Mouse (Mus musculus) heart, embryonic 10.5 days (tissue): ENCODE data around the gene Fam83e. TPM values are rescaled to one million over a fixed set of nuclear protein-coding genes. Genes with fewer than 3 reads are reported as not detected.

Source experiments
- DNase-seq: peaks from one replicate; pipeline ENCODE4 v3.0.0-alpha.2; 2017; ENCODE audit warnings: low spot score
- H3K27ac ChIP-seq: fragments of 300-500 bp; sonication (generic); 2 replicates; pipeline ENCODE4 v1.5.1; 2016; ENCODE audit warnings: mild to moderate bottlenecking
- H3K27me3 ChIP-seq: fragments of 300-500 bp; sonication (generic); 2 replicates; pipeline ENCODE4 v1.6.1; 2016; ENCODE audit warnings: mild to moderate bottlenecking; ENCODE audit not compliant: poor library complexity, insufficient read depth, severe bottlenecking
- H3K36me3 ChIP-seq: fragments of 300-500 bp; sonication (generic); 2 replicates; pipeline ENCODE4 v1.6.1; 2016; ENCODE audit warnings: mild to moderate bottlenecking, moderate library complexity
- H3K4me1 ChIP-seq: fragments of 300-500 bp; sonication (generic); 2 replicates; pipeline ENCODE4 v1.6.1; 2016; ENCODE audit warnings: mild to moderate bottlenecking
- H3K4me3 ChIP-seq: fragments of 300-500 bp; sonication (generic); 2 replicates; pipeline ENCODE4 v1.5.1; 2016; ENCODE audit warnings: mild to moderate bottlenecking, moderate library complexity
- H3K9me3 ChIP-seq: fragments of 300-500 bp; sonication (generic); 2 replicates; pipeline ENCODE4 v1.6.1; 2016; ENCODE audit warnings: mild to moderate bottlenecking, moderate library complexity
- WGBS: fragments of 180-500 bp; shearing (Covaris S2); methylation state at CpG from one replicate; pipeline ENCODE4 v1.1.7; 2016; 5-methylcytosine and 5-hydroxymethylcytosine counted together
- polyA plus RNA-seq: library from polyadenylated mRNA; unstranded; fragments of >200 nt; fragmentation: Nextera tagmentation; extraction: Ambion mirVana; gene quantifications from 2 replicates; pipeline ENCODE4 v1.2.1, GENCODE M21; 2016

Fam83e gene
- polyA plus RNA-seq, 1 experiment from 2014 or later, result 1.2 TPM

- no peaks in the 10 kb centered on the region for H3K9me3 ChIP-seq
- WGBS, result 94% methylated on average over 16 of the region's 16 CpGs
- no peak overlapping the region for H3K4me3 ChIP-seq
- peaks cover 45% of the 10 kb centered on the region for H3K4me1 ChIP-seq
- H3K27me3 ChIP-seq, result no peaks in the 10 kb centered on the region
- peaks cover 42% of the 10 kb centered on the region for H3K36me3 ChIP-seq
- DNase-seq, result no peak
- H3K27ac ChIP-seq, result no peak overlapping the region
Observed at GRCm38 (mm10) chr7:45713396-45713795, 7.6 kb upstream of the Fam83e start.

GRCm38 (mm10) chr7:45713881-45714520, 7.0 kb upstream of the Fam83e start:
- H3K36me3 ChIP-seq, result peaks cover 45% of the 10 kb centered on the region
- WGBS, result 88% methylated on average over 6 of the region's 6 CpGs
- peak overlapping the region; percentile 99 for H3K4me3 ChIP-seq
- DNase-seq, result no peak
- no peaks in the 10 kb centered on the region for H3K27me3 ChIP-seq
- H3K9me3 ChIP-seq, result no peaks in the 10 kb centered on the region
- H3K4me1 ChIP-seq, result peaks cover 43% of the 10 kb centered on the region
- H3K27ac ChIP-seq, result no peak overlapping the region

GRCm38 (mm10) chr7:45714630-45715089, 6.4 kb upstream of the Fam83e start:
- Histone ChIP-seq H3K4me3 (peak overlapping the region; percentile 99), H3K27me3 (no peaks in the 10 kb centered on the region), H3K36me3 (peaks cover 50% of the 10 kb centered on the region), H3K27ac (peak overlapping the region; percentile 88), H3K4me1 (peaks cover 43% of the 10 kb centered on the region), H3K9me3 (no peaks in the 10 kb centered on the region)
- no peak for DNase-seq
- WGBS, result 10% methylated on average over 14 of the region's 14 CpGs

DNA sequence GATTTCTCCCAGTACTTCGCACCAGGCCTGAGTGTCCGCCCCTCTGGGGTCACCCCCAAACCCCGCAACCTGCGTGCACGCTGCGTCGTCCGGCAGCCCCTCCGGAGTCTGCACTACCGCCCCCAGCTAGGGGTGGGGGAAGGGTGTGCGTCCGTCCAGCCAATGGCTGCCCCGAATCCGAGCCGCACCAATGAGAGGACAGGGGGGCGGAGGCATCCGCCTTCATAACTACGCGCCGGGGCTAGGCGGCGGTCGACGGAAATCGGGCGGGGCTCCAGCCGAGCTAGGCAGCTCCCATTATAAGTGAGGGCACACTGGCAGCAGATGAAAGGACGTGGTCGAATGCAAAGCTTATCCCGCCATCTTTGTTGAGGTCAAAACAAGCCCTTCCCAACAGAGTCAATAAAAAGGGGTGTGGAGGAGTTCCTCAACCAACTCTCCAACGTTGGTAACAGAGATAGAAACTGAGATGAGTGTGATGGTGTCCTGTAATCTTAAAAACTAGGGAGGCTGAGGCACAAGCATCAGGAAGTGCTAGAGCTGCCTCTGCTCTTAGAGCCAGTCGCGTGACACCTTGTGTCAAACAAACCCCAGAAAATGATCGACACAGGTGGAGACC, 5.8 kb upstream of the Fam83e start, which contains the start of gene Rpl18:
Gene Rpl18 (plus strand): TSS at position 368 of the 619 bp plus-strand sequence.
- Histone ChIP-seq H3K4me1 (peaks cover 46% of the 10 kb centered on the region), H3K27ac (peak within 1 kb of the TSS; percentile 88), H3K27me3 (no peaks in the 10 kb centered on the region), H3K36me3 (peaks cover 50% of the 10 kb centered on the region), H3K9me3 (no peaks in the 10 kb centered on the region), H3K4me3 (peak within 1 kb of the TSS; percentile 99)
- DNase-seq, result peak; percentile 99
- 8% methylated on average over 33 of the region's 34 CpGs for WGBS

- Histone ChIP-seq H3K4me3 (peak overlapping the region; percentile 99), H3K9me3 (no peaks in the 10 kb centered on the region), H3K27ac (peak overlapping the region; percentile 88; the same call in 1 of the 2 replicates), H3K4me1 (peaks cover 49% of the 10 kb centered on the region), H3K36me3 (peaks cover 50% of the 10 kb centered on the region), H3K27me3 (no peaks in the 10 kb centered on the region)
- no peak for DNase-seq
- 78% methylated on average over 19 of the region's 19 CpGs for WGBS
Observed at GRCm38 (mm10) chr7:45715741-45716459, 5.1 kb upstream of the Fam83e start.

DNA sequence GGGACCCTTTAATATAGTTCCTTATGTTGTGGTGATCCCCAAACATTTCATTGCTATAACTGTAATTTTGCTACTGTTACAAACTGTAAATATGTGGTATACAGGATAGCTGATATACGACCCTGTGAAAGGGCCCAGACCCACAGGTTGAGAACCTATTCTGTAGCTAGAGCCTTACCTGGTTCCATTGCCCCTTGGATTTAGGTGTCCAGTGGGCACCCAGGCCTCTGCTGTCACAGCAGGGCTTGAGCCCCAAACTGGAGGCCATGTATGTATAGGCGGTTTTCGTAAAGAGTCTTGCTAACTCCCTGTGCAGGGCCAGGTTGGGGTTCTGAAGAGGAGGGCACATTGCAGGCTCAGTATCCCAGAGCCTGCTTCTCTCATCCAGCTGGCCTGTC, 4.6 kb upstream of the Fam83e start:
- Histone ChIP-seq H3K4me3 (peak overlapping the region; percentile 99), H3K4me1 (peaks cover 55% of the 10 kb centered on the region), H3K36me3 (peaks cover 50% of the 10 kb centered on the region), H3K9me3 (no peaks in the 10 kb centered on the region), H3K27me3 (no peaks in the 10 kb centered on the region), H3K27ac (peak overlapping the region; percentile 98; the same call in 1 of the 2 replicates)
- 84% methylated on average over 3 of the region's 3 CpGs for WGBS
- DNase-seq, result no peak

GRCm38 (mm10) chr7:45716952-45717917, 3.8 kb upstream of the Fam83e start:
- Histone ChIP-seq H3K36me3 (peaks cover 50% of the 10 kb centered on the region), H3K27me3 (no peaks in the 10 kb centered on the region), H3K9me3 (no peaks in the 10 kb centered on the region), H3K27ac (peak overlapping the region; percentile 98), H3K4me3 (peak overlapping the region; percentile 99), H3K4me1 (peaks cover 63% of the 10 kb centered on the region)
- WGBS, result 9% methylated on average over 31 of the region's 31 CpGs
- no peak for DNase-seq

GRCm38 (mm10) chr7:45717918-45718297, 3.1 kb upstream of the Fam83e start, which contains the start of gene Sphk2:
Gene Sphk2, minus strand, starts transcription at chr7:45718002.
- H3K36me3 ChIP-seq, result peaks cover 50% of the 10 kb centered on the region

DNA sequence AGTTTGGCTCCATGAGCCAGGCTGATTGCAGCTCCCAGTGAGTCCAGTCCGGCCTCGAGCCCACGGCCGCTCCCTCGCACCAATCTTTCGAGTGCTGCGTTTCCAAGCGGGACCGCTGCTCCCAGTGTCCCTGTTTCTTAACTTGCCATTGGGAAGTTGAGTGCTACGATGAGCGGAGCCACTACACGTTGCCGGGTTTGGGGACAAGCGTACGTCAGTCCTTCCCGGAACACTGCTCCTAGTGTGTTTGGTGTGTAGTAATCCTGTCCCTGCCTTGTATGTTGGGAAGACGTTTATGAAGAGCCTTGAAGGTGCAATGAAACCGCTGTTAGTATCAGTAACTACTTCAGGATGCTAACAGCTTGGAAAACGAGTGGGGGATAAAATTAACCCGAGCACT, 2.7 kb upstream of the Fam83e start:
- no peak for DNase-seq

More at GRCm38 (mm10) chr7:45717918-45718297, 3.1 kb upstream of the Fam83e start, which contains the start of gene Sphk2:
- peaks cover 67% of the 10 kb centered on the region for H3K4me1 ChIP-seq
- WGBS, result under 1% methylated on average over 41 of the region's 41 CpGs
- no peaks in the 10 kb centered on the region for H3K27me3 ChIP-seq
- peak; percentile 98 for DNase-seq
- H3K27ac ChIP-seq, result peak within 1 kb of the TSS; percentile 98
- H3K4me3 ChIP-seq, result peak within 1 kb of the TSS; percentile 99
- no peaks in the 10 kb centered on the region for H3K9me3 ChIP-seq

DNA sequence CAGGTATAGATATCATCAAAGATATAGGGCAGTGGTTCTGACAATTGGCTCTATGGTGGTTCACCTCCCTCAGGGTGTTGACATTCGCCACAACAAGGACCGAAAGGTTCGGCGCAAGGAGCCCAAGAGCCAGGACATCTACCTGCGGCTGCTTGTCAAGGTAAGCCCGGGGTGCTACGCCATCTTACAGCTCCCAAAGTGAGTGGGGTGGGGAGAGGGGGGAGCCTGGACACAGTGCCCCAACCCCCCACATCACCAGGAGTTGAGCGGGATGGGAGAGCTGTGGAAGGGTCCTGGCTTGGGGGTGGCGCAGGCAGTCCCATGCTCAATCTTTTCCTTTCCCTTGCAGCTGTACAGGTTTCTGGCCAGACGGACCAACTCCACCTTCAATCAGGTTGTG, 1.8 kb upstream of the Fam83e start:
- Histone ChIP-seq H3K27ac (peak overlapping the region; percentile 98), H3K36me3 (peaks cover 54% of the 10 kb centered on the region)
- WGBS, result 87% methylated on average over 10 of the region's 10 CpGs

More for the DNA sequence above, 2.7 kb upstream of the Fam83e start:
- Histone ChIP-seq H3K4me1 (peaks cover 67% of the 10 kb centered on the region), H3K9me3 (no peaks in the 10 kb centered on the region), H3K4me3 (peak overlapping the region; percentile 99), H3K27ac (peak overlapping the region; percentile 98), H3K36me3 (peaks cover 50% of the 10 kb centered on the region), H3K27me3 (no peaks in the 10 kb centered on the region)
- under 1% methylated on average over 20 of the region's 20 CpGs for WGBS

DNA sequence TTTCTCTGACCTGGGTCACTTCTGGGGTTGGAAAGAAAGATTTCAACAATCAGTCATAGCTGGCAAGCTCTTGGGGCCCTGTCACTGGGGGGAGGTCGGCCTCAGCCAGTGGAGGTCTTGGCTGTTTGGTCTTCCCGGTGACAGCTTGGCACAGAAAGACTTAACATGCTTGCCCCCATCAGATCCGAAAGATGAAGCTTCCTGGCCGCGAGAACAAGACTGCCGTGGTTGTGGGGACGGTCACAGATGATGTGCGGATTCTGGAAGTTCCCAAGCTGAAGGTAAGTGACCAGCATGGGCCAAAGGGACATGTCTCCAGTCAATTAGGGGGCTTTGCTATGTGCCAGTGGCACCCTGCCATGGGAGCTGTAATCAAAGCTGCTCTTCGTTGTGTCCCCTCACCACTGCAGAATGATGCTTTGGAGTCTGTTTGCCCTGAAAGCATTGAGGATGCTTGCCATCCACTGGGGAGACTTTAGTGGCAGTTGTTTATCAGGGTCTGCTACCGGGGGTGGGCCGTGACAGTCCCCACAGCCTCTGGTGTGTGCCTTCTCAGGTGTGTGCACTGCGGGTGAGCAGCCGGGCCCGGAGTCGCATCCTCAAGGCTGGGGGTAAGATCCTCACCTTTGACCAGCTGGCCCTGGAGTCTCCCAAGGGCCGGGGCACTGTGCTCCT, 1.1 kb upstream of the Fam83e start:
- H3K4me3 ChIP-seq, result peak overlapping the region; percentile 99
- H3K4me1 ChIP-seq, result peaks cover 56% of the 10 kb centered on the region
- no peak for DNase-seq
- H3K36me3 ChIP-seq, result peaks cover 61% of the 10 kb centered on the region
- H3K27me3 ChIP-seq, result no peaks in the 10 kb centered on the region
- no peak overlapping the region for H3K27ac ChIP-seq
- 93% methylated on average over 16 of the region's 16 CpGs for WGBS
- H3K9me3 ChIP-seq, result no peaks in the 10 kb centered on the region

More for the DNA sequence above, 1.8 kb upstream of the Fam83e start:
- Histone ChIP-seq H3K9me3 (no peaks in the 10 kb centered on the region), H3K4me1 (peaks cover 63% of the 10 kb centered on the region), H3K27me3 (no peaks in the 10 kb centered on the region), H3K4me3 (peak overlapping the region; percentile 99)
- DNase-seq, result no peak

- no peak overlapping the region for H3K4me3 ChIP-seq
- H3K27ac ChIP-seq, result no peak overlapping the region
- peaks cover 46% of the 10 kb centered on the region for H3K4me1 ChIP-seq
- 79% methylated on average over 7 of the region's 7 CpGs for WGBS
- H3K36me3 ChIP-seq, result peaks cover 75% of the 10 kb centered on the region
- no peak for DNase-seq
- H3K27me3 ChIP-seq, result no peaks in the 10 kb centered on the region
- H3K9me3 ChIP-seq, result no peaks in the 10 kb centered on the region
Observed at GRCm38 (mm10) chr7:45721234-45721571, 191 bp downstream of the Fam83e start.
